Mouse (Mus musculus) forebrain, embryonic 10.5 days (tissue): ENCODE results near the gene Zpbp2. TPM values are rescaled to one million over a fixed set of nuclear protein-coding genes. Genes with fewer than 3 reads are reported as not detected.

Experiments
- DNase-seq: peaks from one replicate; pipeline ENCODE4 v3.0.0-alpha.2; 2017; ENCODE audit warnings: low spot score; ENCODE audit errors: extremely low spot score
- H3K27ac ChIP-seq: fragments of 300-500 bp; sonication (generic); 2 replicates; pipeline ENCODE4 v1.5.1; 2016; ENCODE audit warnings: mild to moderate bottlenecking
- H3K27me3 ChIP-seq: fragments of 300-500 bp; sonication (generic); 2 replicates; pipeline ENCODE4 v1.6.1; 2016; ENCODE audit warnings: mild to moderate bottlenecking; ENCODE audit not compliant: poor library complexity, severe bottlenecking
- H3K36me3 ChIP-seq: fragments of 300-500 bp; sonication (generic); replicated peaks from 2 replicates; pipeline ENCODE4 v1.6.1; 2016; ENCODE audit warnings: mild to moderate bottlenecking, moderate library complexity
- H3K4me1 ChIP-seq: fragments of 300-500 bp; sonication (generic); 2 replicates; pipeline ENCODE4 v1.6.1; 2016
- H3K4me3 ChIP-seq: fragments of 300-500 bp; sonication (generic); 2 replicates; pipeline ENCODE4 v1.5.1; 2016; ENCODE audit warnings: mild to moderate bottlenecking, moderate library complexity
- H3K9me3 ChIP-seq: fragments of 300-500 bp; sonication (generic); 2 replicates; pipeline ENCODE4 v1.6.1; 2016; ENCODE audit warnings: mild to moderate bottlenecking, moderate library complexity
- WGBS: fragments of 180-500 bp; shearing (Covaris S2); methylation state at CpG from one replicate; pipeline ENCODE4 v1.1.7; 2016; 5-methylcytosine and 5-hydroxymethylcytosine counted together
- polyA plus RNA-seq: library from polyadenylated mRNA; unstranded; fragments of >200 nt; fragmentation: Nextera tagmentation; extraction: Ambion mirVana; gene quantifications from 2 replicates; pipeline ENCODE4 v1.2.1, GENCODE M21; 2016

The Zpbp2 gene
- polyA plus RNA-seq: 0.26 and 0.66 TPM in 2 replicates

- Histone ChIP-seq H3K27ac (peak within 1 kb of the TSS; percentile 88), H3K4me3 (peak within 1 kb of the TSS; percentile 66), H3K9me3 (no peaks in the 10 kb centered on the region; the same call in 1 of the 2 replicates), H3K27me3 (peaks cover 49% of the 10 kb centered on the region), H3K36me3 (no peaks in the 10 kb centered on the region), H3K4me1 (peaks cover 11% of the 10 kb centered on the region)
- 2% methylated on average over 51 of the region's 51 CpGs for WGBS
- DNase-seq: peak; percentile 93
Measured at GRCm38 (mm10) chr11:98550975-98551828, at the start of gene Zpbp2. Gene Zpbp2, plus strand, starts transcription at chr11:98551097.

GRCm38 (mm10) chr11:98504926-98505325, 46.0 kb upstream of the Zpbp2 start:
- Histone ChIP-seq H3K27ac (no peak overlapping the region), H3K4me1 (no peaks in the 10 kb centered on the region), H3K4me3 (no peak overlapping the region), H3K27me3 (peaks cover 41% of the 10 kb centered on the region), H3K9me3 (no peaks in the 10 kb centered on the region), H3K36me3 (no peaks in the 10 kb centered on the region)
- WGBS: 77% methylated on average over 3 of the region's 3 CpGs
- DNase-seq: no peak

- 84% methylated on average over 7 of the region's 7 CpGs for WGBS
- DNase-seq: no peak
- Histone ChIP-seq H3K9me3 (no peaks in the 10 kb centered on the region), H3K27ac (no peak overlapping the region), H3K36me3 (no peaks in the 10 kb centered on the region), H3K27me3 (no peaks in the 10 kb centered on the region), H3K4me1 (peaks cover 5% of the 10 kb centered on the region; the same call in 1 of the 2 replicates), H3K4me3 (no peak overlapping the region)
Measured at GRCm38 (mm10) chr11:98509434-98509833, 41.5 kb upstream of the Zpbp2 start.

- 88% methylated on average over 8 of the region's 8 CpGs for WGBS
- Histone ChIP-seq H3K4me1 (peaks cover 5% of the 10 kb centered on the region; the same call in 1 of the 2 replicates), H3K4me3 (no peak overlapping the region), H3K36me3 (no peaks in the 10 kb centered on the region), H3K27me3 (no peaks in the 10 kb centered on the region), H3K9me3 (no peaks in the 10 kb centered on the region), H3K27ac (no peak overlapping the region)
- no peak for DNase-seq
Measured at GRCm38 (mm10) chr11:98510125-98510524, 40.8 kb upstream of the Zpbp2 start.

- Histone ChIP-seq H3K27me3 (no peaks in the 10 kb centered on the region), H3K4me1 (peaks cover 5% of the 10 kb centered on the region; the same call in 1 of the 2 replicates), H3K27ac (no peak overlapping the region), H3K4me3 (no peak overlapping the region), H3K9me3 (no peaks in the 10 kb centered on the region), H3K36me3 (no peaks in the 10 kb centered on the region)
- WGBS: 94% methylated on average over 13 of the region's 13 CpGs
- DNase-seq: no peak
Measured at GRCm38 (mm10) chr11:98512881-98513280, 38.0 kb upstream of the Zpbp2 start.

GRCm38 (mm10) chr11:98513356-98513936, 37.5 kb upstream of the Zpbp2 start:
- no peaks in the 10 kb centered on the region for H3K9me3 ChIP-seq
- no peaks in the 10 kb centered on the region for H3K36me3 ChIP-seq
- DNase-seq: no peak
- H3K27ac ChIP-seq: no peak overlapping the region
- 77% methylated on average over 6 of the region's 6 CpGs for WGBS
- no peaks in the 10 kb centered on the region for H3K27me3 ChIP-seq
- peaks cover 5% of the 10 kb centered on the region; the same call in 1 of the 2 replicates for H3K4me1 ChIP-seq
- H3K4me3 ChIP-seq: no peak overlapping the region

GRCm38 (mm10) chr11:98520468-98520867, 30.4 kb upstream of the Zpbp2 start:
- Histone ChIP-seq H3K9me3 (no peaks in the 10 kb centered on the region), H3K4me1 (no peaks in the 10 kb centered on the region; the same call in 1 of the 2 replicates), H3K4me3 (no peak overlapping the region), H3K27ac (no peak overlapping the region), H3K27me3 (no peaks in the 10 kb centered on the region), H3K36me3 (no peaks in the 10 kb centered on the region)
- 69% methylated on average over 10 of the region's 10 CpGs for WGBS
- no peak for DNase-seq

GRCm38 (mm10) chr11:98525140-98525539, 25.8 kb upstream of the Zpbp2 start:
- 65% methylated on average over 4 of the region's 4 CpGs for WGBS
- no peaks in the 10 kb centered on the region for H3K36me3 ChIP-seq
- H3K27ac ChIP-seq: no peak overlapping the region
- H3K9me3 ChIP-seq: no peaks in the 10 kb centered on the region
- DNase-seq: no peak
- peaks cover 9% of the 10 kb centered on the region for H3K27me3 ChIP-seq
- no peaks in the 10 kb centered on the region; the same call in 1 of the 2 replicates for H3K4me1 ChIP-seq
- H3K4me3 ChIP-seq: no peak overlapping the region

GRCm38 (mm10) chr11:98526824-98527461, 24.0 kb upstream of the Zpbp2 start:
- Histone ChIP-seq H3K4me1 (no peaks in the 10 kb centered on the region), H3K4me3 (no peak overlapping the region), H3K9me3 (no peaks in the 10 kb centered on the region), H3K36me3 (no peaks in the 10 kb centered on the region), H3K27me3 (peaks cover 9% of the 10 kb centered on the region), H3K27ac (no peak overlapping the region)
- 76% methylated on average over 10 of the region's 10 CpGs for WGBS
- DNase-seq: no peak

- no peak overlapping the region for H3K4me3 ChIP-seq
- H3K36me3 ChIP-seq: no peaks in the 10 kb centered on the region
- H3K4me1 ChIP-seq: no peaks in the 10 kb centered on the region
- peaks cover 7% of the 10 kb centered on the region; the same call in 1 of the 2 replicates for H3K9me3 ChIP-seq
- peaks cover 21% of the 10 kb centered on the region for H3K27me3 ChIP-seq
- no peak overlapping the region for H3K27ac ChIP-seq
- no peak for DNase-seq
Measured at GRCm38 (mm10) chr11:98537480-98538034, 13.3 kb upstream of the Zpbp2 start.

- no peak for DNase-seq
- Histone ChIP-seq H3K9me3 (peaks cover 7% of the 10 kb centered on the region; the same call in 1 of the 2 replicates), H3K4me1 (peaks cover 2% of the 10 kb centered on the region), H3K4me3 (no peak overlapping the region), H3K36me3 (no peaks in the 10 kb centered on the region), H3K27me3 (peaks cover 44% of the 10 kb centered on the region), H3K27ac (no peak overlapping the region)
- WGBS: 81% methylated on average over 5 of the region's 5 CpGs
Measured at GRCm38 (mm10) chr11:98540319-98540718, 10.6 kb upstream of the Zpbp2 start.

- Histone ChIP-seq H3K36me3 (no peaks in the 10 kb centered on the region), H3K9me3 (peaks cover 7% of the 10 kb centered on the region; the same call in 1 of the 2 replicates), H3K4me1 (peaks cover 9% of the 10 kb centered on the region), H3K27ac (no peak overlapping the region), H3K27me3 (peaks cover 66% of the 10 kb centered on the region), H3K4me3 (no peak overlapping the region)
- no peak for DNase-seq
- 78% methylated on average over 8 of the region's 8 CpGs for WGBS
Measured at GRCm38 (mm10) chr11:98542553-98542952, 8.3 kb upstream of the Zpbp2 start.
